Mouse (Mus musculus): ENCODE results near the gene Efnb3. TPM values are rescaled to one million over a fixed set of nuclear protein-coding genes. Genes with fewer than 3 reads are reported as not detected.

Efnb3 gene
- polyA plus RNA-seq, 1 experiment from 2014 or later = 126 TPM

DNA sequence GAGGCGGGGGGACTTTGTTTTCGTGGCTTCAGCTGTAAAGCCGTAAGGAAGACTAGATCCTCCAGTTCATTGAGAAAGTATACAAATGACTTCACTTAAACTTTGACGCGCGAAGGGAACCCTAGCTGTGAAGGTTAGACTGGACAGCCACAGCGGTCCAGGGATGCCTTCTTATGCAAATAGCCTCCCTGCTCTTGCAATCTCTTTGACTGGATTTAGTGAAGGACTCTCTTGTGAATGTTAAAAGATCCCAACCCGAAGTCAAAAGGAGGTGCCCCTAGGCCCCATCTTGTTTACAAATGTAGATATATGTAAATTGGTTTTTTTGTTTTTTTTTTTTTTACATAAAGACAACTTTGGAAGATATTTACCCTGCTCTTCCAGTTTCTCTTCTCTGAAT lies 21.8 kb upstream of the Efnb3 start:
- Histone ChIP-seq H3K36me3 (no peaks in the 10 kb centered on the region), H3K4me2 (peak overlapping the region; percentile 90), H3K9ac (replicated peaks) (peak overlapping the region; percentile 75), H3K27me3 (replicated peaks) (no peaks in the 10 kb centered on the region), H3K4me1 (peaks cover 37% of the 10 kb centered on the region), H3K4me3 (replicated peaks) (peak overlapping the region; percentile 83), H3K27ac (replicated peaks) (peak overlapping the region; percentile 96), H3K9me3 (replicated peaks) (no peaks in the 10 kb centered on the region)
- under 1% methylated on average over 8 of the region's 8 CpGs for WGBS
- no peak for ATAC-seq (ENCODE audit: low FRiP score)

DNA sequence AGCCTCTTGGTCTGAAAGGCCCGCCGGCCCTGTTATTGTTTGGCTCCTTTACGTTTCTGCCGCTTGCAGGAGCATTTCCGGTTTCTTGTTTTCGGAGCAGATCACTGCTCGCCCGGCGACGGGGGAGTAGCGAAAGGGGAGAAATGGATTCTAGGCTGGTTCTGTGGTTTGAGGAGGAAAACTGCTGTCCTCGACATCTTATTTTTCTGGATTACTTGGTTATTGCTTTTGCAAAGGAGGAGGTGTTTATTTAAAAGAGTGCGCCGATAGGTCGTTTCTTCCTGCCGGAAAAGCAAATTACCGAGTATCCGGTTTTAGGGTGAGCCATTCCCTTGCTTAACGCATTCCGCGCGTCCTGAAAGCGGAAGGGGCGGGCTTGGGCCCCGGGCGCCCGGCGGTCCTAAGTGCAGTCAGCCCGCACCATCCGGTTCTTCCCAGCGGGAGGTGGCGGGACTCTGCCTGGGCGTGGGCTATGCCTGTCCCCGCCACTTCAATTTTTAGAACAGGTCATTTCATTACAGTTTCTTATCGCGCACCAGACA lies 21.2 kb upstream of the Efnb3 start:
- peak; percentile 78 for ATAC-seq (ENCODE audit: low FRiP score)
- WGBS = under 1% methylated on average over 36 of the region's 36 CpGs

DNA sequence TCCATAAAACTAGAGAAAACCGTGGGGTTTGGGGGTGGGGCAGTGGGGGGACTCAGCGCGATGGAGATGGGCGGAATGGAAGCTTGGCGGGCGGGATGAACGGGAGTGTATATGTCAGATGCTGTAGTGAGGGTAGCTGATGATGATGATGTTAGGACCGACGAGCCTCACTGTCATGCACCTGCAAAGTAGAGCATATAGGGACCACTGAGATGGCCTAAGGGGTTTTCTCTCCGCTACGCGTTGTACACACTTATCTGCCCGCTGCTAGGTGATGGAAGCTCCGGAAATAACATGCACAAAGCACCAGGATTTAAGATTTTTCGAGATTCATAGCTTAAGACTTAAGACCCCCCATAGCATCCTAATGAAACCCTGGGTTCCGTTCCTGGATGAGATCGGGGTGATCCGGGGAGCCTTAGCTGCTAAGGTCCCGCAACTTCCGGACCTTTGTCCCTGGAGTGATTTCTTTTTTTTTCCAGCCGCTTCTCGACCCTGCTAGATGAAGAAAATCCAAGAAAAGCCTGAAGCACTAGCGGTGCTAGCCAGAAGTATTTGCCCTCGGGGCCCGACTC lies 20.7 kb upstream of the Efnb3 start:
- Histone ChIP-seq H3K27me3 (replicated peaks) (no peaks in the 10 kb centered on the region), H3K9me3 (replicated peaks) (no peaks in the 10 kb centered on the region), H3K36me3 (no peaks in the 10 kb centered on the region), H3K27ac (replicated peaks) (peak overlapping the region; percentile 96), H3K4me1 (peaks cover 47% of the 10 kb centered on the region), H3K4me3 (replicated peaks) (peak overlapping the region; percentile 83), H3K9ac (replicated peaks) (peak overlapping the region; percentile 75), H3K4me2 (peak overlapping the region; percentile 90)
- ATAC-seq (ENCODE audit: low FRiP score) = peak; percentile 9; the same call in 1 of the 2 replicates
- WGBS = under 1% methylated on average over 25 of the region's 25 CpGs

More for the DNA sequence above, 21.2 kb upstream of the Efnb3 start:
- Histone ChIP-seq H3K4me2 (peak overlapping the region; percentile 90), H3K4me1 (peaks cover 43% of the 10 kb centered on the region), H3K27me3 (replicated peaks) (no peaks in the 10 kb centered on the region), H3K36me3 (no peaks in the 10 kb centered on the region), H3K4me3 (replicated peaks) (peak overlapping the region; percentile 83), H3K9ac (replicated peaks) (peak overlapping the region; percentile 75), H3K27ac (replicated peaks) (peak overlapping the region; percentile 96), H3K9me3 (replicated peaks) (no peaks in the 10 kb centered on the region)

DNA sequence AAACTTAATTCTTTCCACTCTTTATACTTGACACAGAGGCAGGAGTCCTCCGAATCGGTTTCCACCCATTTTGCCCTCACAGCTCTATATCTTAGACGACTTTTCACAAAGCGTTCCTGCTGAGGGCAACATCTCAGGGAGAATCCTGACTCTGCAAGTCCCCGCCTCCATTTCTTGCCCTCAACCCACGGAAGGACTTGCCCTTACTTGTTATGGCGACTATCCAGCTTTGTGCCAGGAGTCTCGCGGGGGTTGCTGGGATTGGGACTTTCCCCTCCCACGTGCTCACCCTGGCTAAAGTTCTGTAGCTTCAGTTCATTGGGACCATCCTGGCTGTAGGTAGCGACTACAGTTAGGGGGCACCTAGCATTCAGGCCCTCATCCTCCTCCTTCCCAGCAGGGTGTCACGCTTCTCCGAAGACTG lies 20.1 kb upstream of the Efnb3 start, which contains the start of the genes Wrap53 and Trp53:
Gene Wrap53, minus strand, starts transcription at position 165 of the 424 bp plus-strand sequence.
Gene Trp53, plus strand, starts transcription at position 269 of the 424 bp plus-strand sequence.
- peak; percentile 72 for ATAC-seq (ENCODE audit: low FRiP score)
- H3K4me1 ChIP-seq = peaks cover 53% of the 10 kb centered on the region
- no peaks in the 10 kb centered on the region for H3K36me3 ChIP-seq
- H3K4me2 ChIP-seq = peak within 1 kb of the TSS; percentile 90
- peak within 1 kb of the TSS; percentile 96 for H3K27ac ChIP-seq (replicated peaks)
- no peaks in the 10 kb centered on the region for H3K27me3 ChIP-seq (replicated peaks)
- peak within 1 kb of the TSS; percentile 83 for H3K4me3 ChIP-seq (replicated peaks)
- 0% methylated on average over 13 of the region's 13 CpGs for WGBS
- no peaks in the 10 kb centered on the region for H3K9me3 ChIP-seq (replicated peaks)
- peak within 1 kb of the TSS; percentile 77 for H3K9ac ChIP-seq (replicated peaks)

DNA sequence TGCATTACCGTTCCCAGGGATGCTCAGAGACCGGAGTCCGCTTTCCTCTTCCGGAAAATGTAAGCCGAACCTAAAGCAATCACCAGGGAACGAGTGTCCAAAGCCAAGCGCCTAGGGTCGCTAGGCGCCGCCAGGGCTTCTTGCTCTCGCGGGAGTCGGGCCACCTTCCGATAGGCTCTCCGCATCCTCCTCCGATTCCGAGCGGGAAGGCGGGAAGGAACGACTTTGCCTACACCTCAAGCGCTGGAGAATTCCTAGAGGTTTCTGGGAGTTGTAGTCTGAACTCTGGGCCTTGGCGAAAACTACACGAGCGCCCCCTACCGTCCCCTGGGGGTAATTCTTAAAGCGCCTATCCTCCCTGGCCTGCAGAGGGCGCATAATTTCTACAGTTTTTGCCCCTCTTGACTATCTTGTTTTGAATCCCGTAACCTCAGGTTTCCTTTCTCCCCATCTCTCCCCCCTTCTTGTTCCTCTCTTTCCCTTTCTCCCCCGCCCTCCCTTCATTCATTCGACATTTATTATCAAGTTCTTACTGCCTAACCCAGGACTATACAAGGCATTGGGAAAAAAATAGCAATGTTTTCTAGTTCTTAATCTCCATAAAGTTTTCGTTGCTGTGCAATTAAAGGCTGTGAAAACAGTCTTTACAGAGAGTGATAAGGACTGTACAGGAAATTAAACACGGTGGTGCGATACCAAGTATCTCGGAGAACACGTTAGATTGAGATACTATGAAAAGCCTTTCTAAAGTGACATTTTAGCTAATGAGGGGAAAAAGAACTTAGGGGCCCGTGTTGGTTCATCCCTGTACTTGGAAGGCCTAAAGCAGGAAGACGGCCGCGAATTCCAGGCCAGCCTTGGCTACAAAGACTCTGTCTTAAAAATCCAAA lies 19.4 kb upstream of the Efnb3 start:
- H3K27ac ChIP-seq (replicated peaks) = peak overlapping the region; percentile 96
- WGBS = 2% methylated on average over 39 of the region's 39 CpGs
- no peaks in the 10 kb centered on the region for H3K27me3 ChIP-seq (replicated peaks)
- peak overlapping the region; percentile 90 for H3K4me2 ChIP-seq
- H3K36me3 ChIP-seq = peaks cover 3% of the 10 kb centered on the region; the same call in 1 of the 2 replicates
- peaks cover 58% of the 10 kb centered on the region for H3K4me1 ChIP-seq
- peak; percentile 91 for ATAC-seq (ENCODE audit: low FRiP score)
- peak overlapping the region; percentile 77 for H3K9ac ChIP-seq (replicated peaks)
- peak overlapping the region; percentile 83 for H3K4me3 ChIP-seq (replicated peaks)
- H3K9me3 ChIP-seq (replicated peaks) = no peaks in the 10 kb centered on the region

DNA sequence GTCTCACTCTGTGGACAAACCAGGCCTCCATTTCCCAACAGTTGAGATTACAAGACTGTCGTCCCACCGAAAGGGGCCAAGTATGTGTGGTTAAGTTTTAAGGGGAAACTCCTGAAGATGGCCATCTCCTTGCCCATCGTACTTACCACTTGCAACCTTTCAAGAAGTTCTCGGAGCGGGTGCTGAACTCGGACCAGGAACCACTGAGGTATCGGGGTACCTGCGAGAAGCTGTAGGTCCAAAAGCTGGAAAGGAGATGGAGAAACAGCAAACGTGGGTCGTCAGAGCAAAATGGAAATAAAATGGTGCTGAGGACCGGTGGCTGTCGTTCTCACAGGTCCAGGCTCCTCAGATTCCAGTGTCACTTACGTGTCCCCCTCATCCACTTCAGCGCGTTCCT lies 18.3 kb upstream of the Efnb3 start:
- Histone ChIP-seq H3K4me2 (peak overlapping the region; percentile 90), H3K27me3 (replicated peaks) (no peaks in the 10 kb centered on the region), H3K9me3 (replicated peaks) (no peaks in the 10 kb centered on the region), H3K27ac (replicated peaks) (no peak overlapping the region; the same call in 1 of the 2 replicates), H3K4me1 (peaks cover 58% of the 10 kb centered on the region), H3K9ac (replicated peaks) (peak overlapping the region; percentile 77), H3K36me3 (peaks cover 3% of the 10 kb centered on the region; the same call in 1 of the 2 replicates), H3K4me3 (replicated peaks) (peak overlapping the region; percentile 83)
- ATAC-seq (ENCODE audit: low FRiP score) = no peak
- WGBS = 18% methylated on average over 15 of the region's 15 CpGs

DNA sequence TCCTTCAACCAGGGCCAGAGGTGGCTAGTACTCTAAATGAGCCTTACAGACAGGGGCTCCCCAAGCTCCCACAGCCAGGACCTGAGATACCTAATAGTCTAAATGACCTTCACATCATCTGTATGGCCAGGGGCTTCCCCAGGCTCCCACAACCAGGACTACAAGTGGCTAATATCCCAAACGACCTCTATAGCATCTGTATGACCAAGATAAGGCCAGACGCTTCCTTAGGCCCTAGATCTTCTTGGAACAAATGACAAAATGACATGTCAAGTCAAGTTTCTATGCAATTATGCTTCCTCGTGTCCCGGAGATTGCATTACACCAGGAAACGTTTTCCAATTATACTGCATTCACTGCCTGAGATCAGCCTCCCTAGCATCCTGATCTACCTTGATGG lies 16.3 kb upstream of the Efnb3 start:
- WGBS = 79% methylated on average over 5 of the region's 5 CpGs
- no peak overlapping the region for H3K4me3 ChIP-seq (replicated peaks)
- peaks cover 43% of the 10 kb centered on the region for H3K4me1 ChIP-seq
- no peak overlapping the region for H3K4me2 ChIP-seq
- no peak for ATAC-seq (ENCODE audit: low FRiP score)
- no peak overlapping the region for H3K27ac ChIP-seq (replicated peaks)
- H3K9me3 ChIP-seq (replicated peaks) = no peaks in the 10 kb centered on the region
- H3K27me3 ChIP-seq (replicated peaks) = no peaks in the 10 kb centered on the region
- peaks cover 12% of the 10 kb centered on the region for H3K36me3 ChIP-seq
- H3K9ac ChIP-seq (replicated peaks) = no peak overlapping the region

DNA sequence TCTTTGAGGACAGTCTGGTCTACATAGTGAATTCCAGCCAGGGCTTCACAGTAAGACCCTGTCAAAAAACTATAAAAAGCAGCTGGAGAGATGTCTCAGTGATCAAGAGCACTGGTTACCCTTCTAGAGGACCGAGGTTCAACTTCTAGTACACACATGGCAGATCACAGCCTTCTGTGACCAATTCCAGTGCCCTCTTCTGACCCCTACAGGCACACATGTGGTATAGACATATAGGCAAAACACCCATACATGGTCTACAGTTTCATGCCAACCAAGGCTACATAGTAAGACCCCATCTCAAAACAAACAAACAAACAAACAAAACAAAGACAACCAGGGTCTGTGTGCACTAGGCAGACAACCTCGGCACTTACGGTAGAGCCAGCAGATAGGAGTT lies 15.2 kb upstream of the Efnb3 start:
- Histone ChIP-seq H3K27ac (replicated peaks) (no peak overlapping the region), H3K4me2 (no peak overlapping the region), H3K9me3 (replicated peaks) (no peaks in the 10 kb centered on the region), H3K27me3 (replicated peaks) (no peaks in the 10 kb centered on the region), H3K36me3 (peaks cover 23% of the 10 kb centered on the region), H3K4me3 (replicated peaks) (no peak overlapping the region), H3K4me1 (peaks cover 43% of the 10 kb centered on the region), H3K9ac (replicated peaks) (no peak overlapping the region)
- WGBS = 72% methylated on average over 3 of the region's 3 CpGs
- no peak for ATAC-seq (ENCODE audit: low FRiP score)

DNA sequence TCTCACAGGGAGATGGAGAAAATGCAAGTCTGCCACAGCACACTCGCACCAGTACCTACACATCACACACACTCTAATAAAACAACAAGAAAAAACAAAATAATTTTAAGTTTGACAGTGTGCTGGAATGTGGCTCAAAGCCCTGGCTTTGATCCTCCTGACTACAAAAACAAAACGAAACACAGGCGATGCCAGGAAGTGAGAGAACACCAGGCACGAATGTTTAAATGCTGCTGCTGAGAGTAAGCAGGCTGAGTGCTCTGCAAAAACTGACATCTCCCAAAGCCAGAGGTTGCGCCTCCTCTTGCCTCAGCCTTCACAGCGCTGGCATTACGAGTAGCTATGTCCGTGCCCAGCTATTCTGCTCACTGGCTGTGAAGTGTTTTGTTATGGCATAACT lies 5.1 kb upstream of the Efnb3 start:
- WGBS = 88% methylated on average over 8 of the region's 8 CpGs
- no peak for ATAC-seq (ENCODE audit: low FRiP score)
- peaks cover 24% of the 10 kb centered on the region for H3K36me3 ChIP-seq

DNA sequence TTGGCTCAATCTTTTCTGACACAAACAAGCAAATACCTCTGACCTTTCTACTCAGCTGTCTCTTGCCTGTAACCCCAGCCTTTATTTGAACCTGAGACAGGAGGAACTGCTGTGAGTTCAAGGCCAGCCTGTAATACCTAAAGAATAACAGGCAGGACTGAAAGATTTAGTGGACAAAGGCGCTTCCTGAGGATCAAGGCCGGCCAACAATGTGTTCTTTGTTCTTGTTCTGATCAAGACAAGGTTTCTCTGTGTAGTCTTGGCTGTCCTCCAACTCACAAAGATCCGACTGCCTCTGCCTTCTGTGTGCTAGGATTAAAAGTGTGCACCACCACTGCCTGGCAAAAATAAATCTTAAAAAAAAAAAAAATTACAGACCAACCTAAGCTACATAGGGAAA lies 4.4 kb upstream of the Efnb3 start:
- H3K4me2 ChIP-seq = no peak overlapping the region
- ATAC-seq (ENCODE audit: low FRiP score) = no peak
- no peak overlapping the region for H3K4me3 ChIP-seq (replicated peaks)
- H3K4me1 ChIP-seq = peaks cover 22% of the 10 kb centered on the region
- H3K9me3 ChIP-seq (replicated peaks) = no peaks in the 10 kb centered on the region
- H3K27ac ChIP-seq (replicated peaks) = no peak overlapping the region
- no peak overlapping the region for H3K9ac ChIP-seq (replicated peaks)
- peaks cover 20% of the 10 kb centered on the region for H3K36me3 ChIP-seq
- WGBS = 45% methylated on average over 3 of the region's 3 CpGs
- H3K27me3 ChIP-seq (replicated peaks) = no peaks in the 10 kb centered on the region

More for the DNA sequence above, 5.1 kb upstream of the Efnb3 start:
- Histone ChIP-seq H3K4me3 (replicated peaks) (no peak overlapping the region), H3K4me1 (peaks cover 19% of the 10 kb centered on the region), H3K9me3 (replicated peaks) (no peaks in the 10 kb centered on the region), H3K27me3 (replicated peaks) (no peaks in the 10 kb centered on the region), H3K4me2 (no peak overlapping the region), H3K27ac (replicated peaks) (no peak overlapping the region), H3K9ac (replicated peaks) (no peak overlapping the region)

DNA sequence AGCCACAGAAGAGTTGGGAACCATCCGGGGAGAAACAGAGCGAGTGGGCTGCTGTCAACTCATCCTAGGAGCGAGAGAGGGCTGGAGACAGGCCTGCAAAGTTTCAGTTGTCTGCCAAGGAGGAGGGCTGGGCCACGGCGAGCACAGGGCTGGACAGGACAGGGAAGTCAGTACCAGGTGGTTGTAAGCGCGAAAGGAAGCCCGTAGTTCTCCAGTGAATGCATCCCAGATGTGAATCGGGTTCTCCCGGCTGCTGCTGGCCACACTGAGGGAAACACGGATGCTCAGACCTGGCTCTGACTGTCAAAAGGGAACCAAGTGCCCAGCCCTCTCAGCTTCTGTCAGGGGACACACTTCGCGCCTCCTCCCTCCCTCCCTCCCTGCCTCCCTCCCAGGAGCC lies 3.4 kb upstream of the Efnb3 start:
- H3K9ac ChIP-seq (replicated peaks) = no peak overlapping the region
- H3K9me3 ChIP-seq (replicated peaks) = no peaks in the 10 kb centered on the region
- H3K27me3 ChIP-seq (replicated peaks) = no peaks in the 10 kb centered on the region
- ATAC-seq (ENCODE audit: low FRiP score) = no peak
- no peak overlapping the region for H3K4me2 ChIP-seq
- no peak overlapping the region for H3K4me3 ChIP-seq (replicated peaks)
- H3K4me1 ChIP-seq = peaks cover 33% of the 10 kb centered on the region
- H3K27ac ChIP-seq (replicated peaks) = no peak overlapping the region
- peaks cover 20% of the 10 kb centered on the region for H3K36me3 ChIP-seq
- 92% methylated on average over 13 of the region's 13 CpGs for WGBS
